Mouse (Mus musculus) heart, adult 10 weeks (tissue): ENCODE results near the gene Large2. TPM values are rescaled to one million over a fixed set of nuclear protein-coding genes. Genes with fewer than 3 reads are reported as not detected.

Experiments
- polyA plus RNA-seq: library from polyadenylated mRNA; stranded (reverse); fragments of 350-450 nt; fragmentation: Illumina TruSeq; extraction: RNeasy Lipid Tissue Mini Kit (QIAGEN cat#74804); gene quantifications from one replicate; pipeline ENCODE4 v1.2.3, GENCODE M21; 2014; ENCODE audit warnings: low read depth, low replicate concordance

Gene Large2
- 0.73 TPM for polyA plus RNA-seq

DNA sequence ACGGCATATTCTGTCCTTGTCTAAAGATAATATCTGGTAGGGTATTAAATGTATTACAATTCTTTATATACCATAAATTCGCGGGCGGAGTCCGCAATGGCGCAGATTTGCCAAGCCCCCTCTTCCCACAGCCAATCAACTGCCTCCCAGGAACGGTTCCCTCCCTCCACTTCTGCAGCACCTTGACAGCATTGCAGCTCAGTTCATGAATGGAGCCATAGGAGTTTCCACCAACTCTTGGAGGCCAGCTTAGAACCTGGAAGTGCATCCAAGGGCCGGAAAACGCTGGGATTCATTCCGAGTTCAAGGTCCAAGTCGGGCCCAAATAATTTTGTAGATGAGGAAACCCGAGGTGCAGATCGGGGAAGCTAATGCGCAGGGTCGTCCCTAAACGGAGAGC, at the start of gene Large2, which contains the start of gene Pex16:
Large2 (minus strand) TSS at position 356 of the 400 bp plus-strand sequence.
Pex16 (plus strand) TSS at position 163 of the 400 bp plus-strand sequence.

DNA sequence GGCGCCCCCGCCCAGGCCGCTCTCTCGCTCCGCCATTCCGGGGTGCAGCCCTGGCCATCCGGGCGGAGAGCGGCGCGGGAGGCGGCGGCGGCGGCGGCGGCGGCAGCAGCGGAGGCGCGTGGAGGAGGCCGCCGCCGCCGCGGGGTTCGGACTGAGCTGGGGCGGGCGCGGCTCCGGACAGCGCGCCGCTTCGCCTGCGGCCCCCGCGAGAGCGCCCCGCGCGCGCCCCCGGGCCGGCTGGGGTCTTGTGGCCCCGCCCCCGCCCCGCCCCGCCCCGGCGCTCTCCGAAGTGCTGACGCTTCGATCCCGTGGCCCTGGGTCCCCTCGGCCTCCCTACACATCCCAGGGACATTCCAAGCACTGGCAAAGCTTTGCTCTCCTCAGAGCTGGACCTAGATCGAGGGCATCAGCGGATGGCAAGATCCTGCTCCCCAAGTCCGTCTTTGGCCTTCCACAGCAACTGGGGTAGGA, 26.5 kb upstream of the Large2 start, which contains the start of gene Mapk8ip1:
Mapk8ip1 (minus strand) TSS at position 173 of the 471 bp plus-strand sequence.

DNA sequence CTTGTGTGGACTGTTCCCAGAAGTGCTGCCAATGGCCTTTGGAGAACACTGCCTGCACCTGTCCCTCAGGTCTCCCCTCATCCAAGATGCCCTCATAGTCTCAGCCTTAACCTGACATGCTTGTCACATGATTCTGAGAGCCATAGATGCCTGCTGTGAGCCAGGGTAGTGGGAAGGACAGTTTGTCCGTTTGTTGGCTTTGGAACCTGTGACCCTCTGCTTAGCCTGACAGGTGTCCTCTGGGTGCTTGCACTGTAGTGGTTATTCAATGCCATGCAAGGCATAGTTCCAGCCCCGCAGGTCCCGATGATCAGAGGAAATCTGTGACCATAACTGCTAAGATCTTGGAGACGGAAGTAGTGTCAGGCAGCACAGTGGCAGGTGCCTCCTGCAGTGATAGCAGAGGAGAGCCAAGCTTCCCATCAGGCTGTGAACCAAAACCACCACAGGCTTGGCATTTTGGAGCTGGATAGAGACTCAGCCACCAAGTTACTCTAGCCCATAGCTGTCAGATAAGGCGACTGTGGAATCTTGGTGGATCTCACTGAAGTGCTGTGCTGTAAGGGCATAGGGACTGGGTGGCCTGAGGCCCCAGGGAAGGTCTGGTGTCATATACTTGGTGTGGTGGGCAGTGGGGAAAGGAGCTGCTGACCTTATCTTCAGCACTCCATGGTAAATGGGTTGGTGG, 7.4 kb upstream of the Large2 start, which contains the start of gene 1700029I15Rik:
1700029I15Rik (plus strand) TSS at position 638 of the 688 bp plus-strand sequence.

Other genes with a start within 250 kb of the Large2 start
- 24.1 TPM for gene Pex16, start 193 bp downstream of the Large2 start, polyA plus RNA-seq
- gene 1700029I15Rik, start 7.7 kb upstream of the Large2 start, polyA plus RNA-seq = 0.92 TPM
- 4.2 TPM for gene Mapk8ip1, start 26.4 kb upstream of the Large2 start, polyA plus RNA-seq
- 17.8 TPM for gene Cry2, start 59.2 kb upstream of the Large2 start, polyA plus RNA-seq
- gene Slc35c1, start 85.7 kb upstream of the Large2 start, polyA plus RNA-seq = 4.1 TPM
- 2.4 TPM for gene Chst1, start 224.8 kb upstream of the Large2 start, polyA plus RNA-seq